ENCODE assay signal across 20 mouse cellular contexts in genomic region chr14:11934556-11934955, GRCm38 (mm10).
DNase-seq lines count a peak whose midpoint lies in the region.
"Had no signal": no experiment of that assay in that cellular context is flagged by ENCODE, and none has a peak within 500 bp of the region (broad histone marks: within the 10 kb centered on the region; RNA-seq: fewer than 3 reads in every experiment).

No protein-coding gene starts in this region.

- no peak overlapping the region for H3K4me3 ChIP-seq in heart, embryonic 10.5 days
- H3K4me3 ChIP-seq: embryonic facial prominence, embryonic 10.5 days; embryonic facial prominence, embryonic 12.5 days; forebrain, embryonic 13.5 days; forebrain, embryonic 15.5 days had no signal

- H3K36me3 ChIP-seq in heart, embryonic 10.5 days: no peaks in the 10 kb centered on the region
- H3K36me3 ChIP-seq: embryonic facial prominence, embryonic 10.5 days; embryonic facial prominence, embryonic 12.5 days; forebrain, embryonic 15.5 days; G1E had no signal

- H3K27me3 ChIP-seq in heart, embryonic 10.5 days (ENCODE audit: insufficient read depth, poor library complexity, severe bottlenecking): no peaks in the 10 kb centered on the region
- H3K27me3 ChIP-seq: embryonic facial prominence, embryonic 12.5 days; forebrain, embryonic 13.5 days; forebrain, embryonic 15.5 days; Patski had no signal

- whole genome bisulfite sequencing in heart, embryonic 10.5 days: 71% methylated on average over 2 of the region's 2 CpGs

- intact Hi-C loops in heart, postnatal 25 days (cut with DNase I): loop anchor here (5.0 kb wide), 1 partner anchor 47 kb away; no protein-coding TSS in a partner anchor

- no peaks in the 10 kb centered on the region for H3K4me1 ChIP-seq in heart, embryonic 10.5 days
- H3K4me1 ChIP-seq: embryonic facial prominence, embryonic 10.5 days; embryonic facial prominence, embryonic 12.5 days; forebrain, embryonic 13.5 days; forebrain, embryonic 15.5 days had no signal

- no peak overlapping the region for H3K27ac ChIP-seq in heart, embryonic 10.5 days
- H3K27ac ChIP-seq: embryonic facial prominence, embryonic 10.5 days; embryonic facial prominence, embryonic 12.5 days; forebrain, embryonic 13.5 days; forebrain, embryonic 15.5 days had no signal

- H3K9me3 ChIP-seq in heart, embryonic 10.5 days: no peaks in the 10 kb centered on the region
- H3K9me3 ChIP-seq: embryonic facial prominence, embryonic 10.5 days; embryonic facial prominence, embryonic 12.5 days; forebrain, embryonic 13.5 days; forebrain, embryonic 15.5 days had no signal

- DNase-seq in heart, embryonic 10.5 days (ENCODE audit: low spot score): peak; percentile 16
- no peak for DNase-seq in heart, postnatal 25 days (ENCODE audit: low spot score)
- DNase-seq in ES-CJ7 (ENCODE audit: low read depth, low spot score) (peak; percentile 72), R1 (ENCODE audit: low read depth, low spot score) (peak; percentile 79)
- DNase-seq in adrenal gland, adult 8-10 months: no peak
- no peak for DNase-seq in cerebellum, postnatal 10 days
- no peak for DNase-seq in cerebellum, adult 18-20 months
- DNase-seq: adrenal gland, postnatal 10 days; adrenal gland, postnatal 25 days; cerebellum, adult 11-12 months; cerebellum, adult 8-10 months; cerebellum, adult 9-11 months; cerebellum, postnatal 25 days; forebrain, postnatal 0 days had no signal

Comparison
In these comparisons a context has a peak if more than half of its experiments do, and no peak if none do; other contexts are left out.
1. DNase-seq: peak in heart, embryonic 10.5 days (single experiment), ES-CJ7 (single experiment) and R1 (single experiment); none in heart, postnatal 25 days (single experiment), adrenal gland, adult 8-10 months (single experiment), cerebellum, postnatal 10 days (0 of 2) and cerebellum, adult 18-20 months (0 of 2).